Mouse (Mus musculus): Measurements from ENCODE around the gene Ift43. TPM values are rescaled to one million over a fixed set of nuclear protein-coding genes. Genes with fewer than 3 reads are reported as not detected.

The Ift43 gene
- total and polyA plus RNA-seq, 3 experiments, result 0.42 to 1.9 TPM; not detected in 1

DNA sequence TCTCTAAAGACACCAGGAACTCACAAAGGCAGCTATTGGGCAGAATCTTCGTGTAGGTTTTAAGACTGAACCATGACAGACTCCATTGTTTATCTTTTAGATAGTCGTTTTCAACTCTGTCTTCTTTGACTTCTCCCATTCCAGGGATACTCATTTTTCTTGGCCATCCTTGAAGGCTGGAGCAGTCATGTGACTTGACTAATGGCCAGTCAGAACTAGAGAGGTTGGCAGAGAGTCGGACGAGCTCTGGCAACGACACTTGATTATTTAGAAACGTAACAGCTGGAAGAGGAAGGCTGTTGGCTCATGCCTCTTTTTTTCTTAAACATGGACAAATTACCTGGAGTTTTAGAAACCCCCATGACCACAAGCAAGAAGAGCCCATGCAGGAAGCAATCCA, 23.0 kb upstream of the Ift43 start:
- Histone ChIP-seq H3K4me3 (ENCODE audit: control insufficient read depth in 1 of 2, insufficient read depth in 1 of 2, low read depth in 2 of 2, low read length in 2 of 2) (no peak overlapping the region), H3K79me2 (ENCODE audit: control insufficient read depth, insufficient read depth, low read length, poor library complexity) (no peaks in the 10 kb centered on the region), H3K27me3 (ENCODE audit: control insufficient read depth in 1 of 2, insufficient read depth in 2 of 2, low read length in 2 of 2) (no peaks in the 10 kb centered on the region), H3K36me3 (ENCODE audit: control insufficient read depth in 1 of 2, insufficient read depth in 2 of 2, low read length in 2 of 2) (no peaks in the 10 kb centered on the region; a peak in 1 of 4 replicates), H3K9ac (ENCODE audit: control insufficient read depth, low read depth, low read length, poor library complexity, severe bottlenecking) (no peak overlapping the region), H3K9me3 (replicated peaks; ENCODE audit: insufficient read depth, low read length) (no peaks in the 10 kb centered on the region), H3K27ac (ENCODE audit: control insufficient read depth, low read depth, low read length) (no peak overlapping the region), H3K4me1 (ENCODE audit: control insufficient read depth in 1 of 2, insufficient read depth in 2 of 2, low read length in 2 of 2) (no peaks in the 10 kb centered on the region)
- TF ChIP-seq TBP (IDR thresholded peaks at IDR 0.05; ENCODE audit: low read depth, low read length) (no peak), BHLHE40 (IDR thresholded peaks at IDR 0.05; ENCODE audit: borderline replicate concordance, low read depth, low read length) (no peak), MYC (IDR thresholded peaks at IDR 0.05; ENCODE audit: low read depth, low read length) (no peak), RAD21 (IDR thresholded peaks at IDR 0.05; ENCODE audit: low read depth, low read length) (no peak), ZKSCAN1 (IDR thresholded peaks at IDR 0.05; ENCODE audit: low read depth, low read length) (no peak), ZNF384 (IDR thresholded peaks at IDR 0.05; ENCODE audit: low read depth, low read length) (no peak), SMC3 (IDR thresholded peaks at IDR 0.05; ENCODE audit: low read depth, low read length) (no peak), USF1 (IDR thresholded peaks at IDR 0.05; ENCODE audit: low read depth, low read length) (no peak), ELF1 (IDR thresholded peaks at IDR 0.05; ENCODE audit: low read depth, low read length) (no peak), GATA1 (IDR thresholded peaks at IDR 0.05; ENCODE audit: low read depth, low read length) (no peak), ZMIZ1 (IDR thresholded peaks at IDR 0.05; ENCODE audit: low read depth, low read length) (no peak), KAT2A (conservative IDR thresholded peaks at IDR 0.05; ENCODE audit: low read depth, low read length) (no peak), HCFC1 (IDR thresholded peaks at IDR 0.05; ENCODE audit: low read depth, low read length) (no peak), MEF2A (IDR thresholded peaks at IDR 0.05; ENCODE audit: extremely low read depth, insufficient replicate concordance, low read depth, low read length, poor library complexity, severe bottlenecking) (no peak), MAZ (IDR thresholded peaks at IDR 0.05; ENCODE audit: low read depth, low read length) (no peak), NELFE (IDR thresholded peaks at IDR 0.05; ENCODE audit: low read depth, low read length) (no peak), CHD1 (IDR thresholded peaks at IDR 0.05; ENCODE audit: low read depth, low read length) (no peak)
- no peak for DNase-seq (ENCODE audit: low read depth, low spot score)

DNA sequence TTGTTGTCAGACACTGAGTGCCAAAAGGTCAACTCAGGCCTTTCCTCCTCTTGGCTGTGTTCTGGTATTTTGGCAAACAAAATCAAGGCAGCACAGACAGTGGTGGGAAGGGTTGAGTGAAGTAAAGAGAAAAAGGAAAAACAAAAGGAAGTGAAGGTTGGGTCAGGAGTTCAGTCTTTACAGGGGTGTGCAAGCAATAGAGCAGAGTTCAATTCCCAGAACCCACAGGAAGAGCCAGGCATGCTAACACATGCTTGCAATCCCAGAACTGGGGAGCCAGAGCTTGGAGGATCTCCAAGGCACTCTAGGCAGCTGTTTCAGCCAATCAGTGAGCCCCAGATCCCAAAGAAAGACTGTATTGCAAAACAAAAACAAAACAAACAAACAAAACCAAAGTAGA, 17.5 kb upstream of the Ift43 start:
- Histone ChIP-seq H3K79me2 (ENCODE audit: control insufficient read depth, insufficient read depth, low read length, poor library complexity) (no peaks in the 10 kb centered on the region), H3K27ac (ENCODE audit: control insufficient read depth, low read depth, low read length) (no peak overlapping the region), H3K27me3 (ENCODE audit: control insufficient read depth in 1 of 2, insufficient read depth in 2 of 2, low read length in 2 of 2) (no peaks in the 10 kb centered on the region), H3K9ac (ENCODE audit: control insufficient read depth, low read depth, low read length, poor library complexity, severe bottlenecking) (no peak overlapping the region), H3K36me3 (ENCODE audit: control insufficient read depth in 1 of 2, insufficient read depth in 2 of 2, low read length in 2 of 2) (no peaks in the 10 kb centered on the region; a peak in 1 of 4 replicates), H3K9me3 (replicated peaks; ENCODE audit: insufficient read depth, low read length) (no peaks in the 10 kb centered on the region), H3K4me3 (ENCODE audit: control insufficient read depth in 1 of 2, insufficient read depth in 1 of 2, low read depth in 2 of 2, low read length in 2 of 2) (no peak overlapping the region), H3K4me1 (ENCODE audit: control insufficient read depth in 1 of 2, insufficient read depth in 2 of 2, low read length in 2 of 2) (no peaks in the 10 kb centered on the region)
- TF ChIP-seq POLR2AphosphoS2 (IDR thresholded peaks at IDR 0.05; ENCODE audit: low read length), result no peak
- no peak for TF ChIP-seq GATA1 (IDR thresholded peaks at IDR 0.05; ENCODE audit: low read depth, low read length)
- TF ChIP-seq TAL1 (IDR thresholded peaks at IDR 0.05; ENCODE audit: low read length), result no peak
- no peak for TF ChIP-seq ZMIZ1 (IDR thresholded peaks at IDR 0.05; ENCODE audit: low read depth, low read length)
- no peak for TF ChIP-seq CHD2 (IDR thresholded peaks at IDR 0.05; ENCODE audit: low read length)
- TF ChIP-seq CHD1 (IDR thresholded peaks at IDR 0.05; ENCODE audit: low read depth, low read length), result no peak
- TF ChIP-seq USF1 (IDR thresholded peaks at IDR 0.05; ENCODE audit: low read depth, low read length), result no peak
- no peak for TF ChIP-seq NELFE (IDR thresholded peaks at IDR 0.05; ENCODE audit: low read depth, low read length)
- no peak for TF ChIP-seq SIN3A (IDR thresholded peaks at IDR 0.05; ENCODE audit: low read length)
- no peak for TF ChIP-seq BHLHE40 (IDR thresholded peaks at IDR 0.05; ENCODE audit: borderline replicate concordance, low read depth, low read length)
- TF ChIP-seq EP300 (IDR thresholded peaks at IDR 0.05; ENCODE audit: low read depth in 1 of 2, low read length in 2 of 2), result no peak
- no peak for TF ChIP-seq ELF1 (IDR thresholded peaks at IDR 0.05; ENCODE audit: low read depth, low read length)
- TF ChIP-seq UBTF (IDR thresholded peaks at IDR 0.05; ENCODE audit: borderline replicate concordance, insufficient read depth, low read depth, low read length), result no peak
- no peak for TF ChIP-seq MYB (IDR thresholded peaks at IDR 0.05; ENCODE audit: low read depth, low read length)
- TF ChIP-seq ZKSCAN1 (IDR thresholded peaks at IDR 0.05; ENCODE audit: low read depth, low read length), result no peak
- no peak for TF ChIP-seq TCF12 (IDR thresholded peaks at IDR 0.05; ENCODE audit: low read depth, low read length)
- no peak for DNase-seq (ENCODE audit: low read depth, low spot score)

Data from MEL (cell line).